Mouse (Mus musculus) hindbrain, embryonic 16.5 days (tissue): Measurements from ENCODE around the gene Ascc2. TPM values are rescaled to one million over a fixed set of nuclear protein-coding genes. Genes with fewer than 3 reads are reported as not detected.
A peak's percentile ranks its signal among the peaks of the same experiment; 100 is the strongest.
"Not testable (repeated sequence)": the region's sequence is repeated elsewhere in the genome, so short reads cannot be mapped to it uniquely, and the experiment has no call there.

Experiments used
- ATAC-seq: fragments of 200-750 bp; cut with Nextera tagmentation; 2 replicates; pipeline ENCODE4 v1.8.0; 2017; ENCODE audit warnings: moderate TSS enrichment, moderate library complexity
- H3K27ac ChIP-seq: fragments of 300-500 bp; sonication (generic); 2 replicates; pipeline ENCODE4 v1.5.1; 2014; ENCODE audit warnings: low read depth, mild to moderate bottlenecking, control low read depth, low read length, moderate library complexity
- H3K27me3 ChIP-seq: fragments of 300-500 bp; sonication (generic); replicated peaks from 2 replicates; pipeline ENCODE4 v1.6.1; 2014; ENCODE audit warnings: low read length; ENCODE audit not compliant: control insufficient read depth, insufficient read depth
- H3K36me3 ChIP-seq: fragments of 300-500 bp; sonication (generic); 2 replicates; pipeline ENCODE4 v1.6.1; 2014; ENCODE audit warnings: mild to moderate bottlenecking, low read length, moderate library complexity, mixed read lengths; ENCODE audit not compliant: control insufficient read depth, insufficient read depth
- H3K4me1 ChIP-seq: fragments of 300-500 bp; sonication (generic); 2 replicates; pipeline ENCODE4 v1.6.1; 2014; ENCODE audit warnings: low read depth, low read length; ENCODE audit not compliant: control insufficient read depth, insufficient read depth
- H3K4me2 ChIP-seq: fragments of 300-500 bp; sonication (generic); 2 replicates; pipeline ENCODE4 v1.6.1; 2014; ENCODE audit warnings: mild to moderate bottlenecking, low read length, control low read depth, moderate library complexity
- H3K4me3 ChIP-seq: fragments of 300-500 bp; sonication (generic); 2 replicates; pipeline ENCODE4 v1.5.1; 2014; ENCODE audit warnings: mild to moderate bottlenecking, low read length, control low read depth, moderate library complexity
- H3K9ac ChIP-seq: fragments of 300-500 bp; sonication (generic); 2 replicates; pipeline ENCODE4 v1.6.1; 2014; ENCODE audit warnings: low read depth, mild to moderate bottlenecking, control low read depth, low read length, moderate library complexity
- H3K9me3 ChIP-seq: fragments of 300-500 bp; sonication (generic); 2 replicates; pipeline ENCODE4 v1.6.1; 2014; ENCODE audit warnings: mild to moderate bottlenecking, low read length, moderate library complexity; ENCODE audit not compliant: control insufficient read depth
- WGBS: fragments of 180-500 bp; shearing (Covaris S2); extraction: QIAGEN DNeasy Blood & Tissue Kit; methylation state at CpG from one replicate; pipeline ENCODE4 v1.1.7; 2014; 5-methylcytosine and 5-hydroxymethylcytosine counted together
- polyA plus RNA-seq: library from polyadenylated mRNA; unstranded; fragments of >200 nt; fragmentation: Nextera tagmentation; extraction: Ambion mirVana; gene quantifications from 2 replicates; pipeline ENCODE4 v1.2.1, GENCODE M21; 2015

The Ascc2 gene
- polyA plus RNA-seq, 1 experiment from 2014 or later: 18.4 TPM

GRCm38 (mm10) chr11:4700726-4701125, 63.2 kb downstream of the Ascc2 start:
- H3K27ac ChIP-seq: no peak overlapping the region
- H3K4me1 ChIP-seq: peaks cover 15% of the 10 kb centered on the region
- no peak overlapping the region for H3K9ac ChIP-seq
- 87% methylated on average over 8 of the region's 8 CpGs for WGBS
- ATAC-seq: no peak
- no peak overlapping the region for H3K4me3 ChIP-seq
- no peak overlapping the region for H3K4me2 ChIP-seq
- no peaks in the 10 kb centered on the region for H3K9me3 ChIP-seq
- H3K36me3 ChIP-seq: peaks cover 7% of the 10 kb centered on the region
- no peaks in the 10 kb centered on the region for H3K27me3 ChIP-seq

GRCm38 (mm10) chr11:4703688-4704071, 66.1 kb downstream of the Ascc2 start:
- ATAC-seq: no peak
- 7% methylated on average over 12 of the region's 12 CpGs for WGBS

GRCm38 (mm10) chr11:4704072-4704964, 66.8 kb downstream of the Ascc2 start, which contains the start of the genes Uqcr10 and Zmat5:
Gene Uqcr10, minus strand, starts transcription at chr11:4704342.
Gene Zmat5, plus strand, starts transcription at chr11:4704678.
- peak; percentile 99 for ATAC-seq
- Histone ChIP-seq H3K4me2 (peak within 1 kb of the TSS; percentile 95), H3K36me3 (peaks cover 7% of the 10 kb centered on the region), H3K27ac (peak within 1 kb of the TSS; percentile 80), H3K4me3 (peak within 1 kb of the TSS; percentile 85), H3K4me1 (peaks cover 15% of the 10 kb centered on the region), H3K9ac (peak within 1 kb of the TSS; percentile 95), H3K9me3 (no peaks in the 10 kb centered on the region), H3K27me3 (no peaks in the 10 kb centered on the region)
- WGBS: 0% methylated on average over 47 of the region's 47 CpGs

More at GRCm38 (mm10) chr11:4703688-4704071, 66.1 kb downstream of the Ascc2 start:
- H3K4me1 ChIP-seq: peaks cover 15% of the 10 kb centered on the region
- no peaks in the 10 kb centered on the region for H3K9me3 ChIP-seq
- H3K4me3 ChIP-seq: peak overlapping the region; percentile 85
- peak overlapping the region; percentile 80 for H3K27ac ChIP-seq
- peak overlapping the region; percentile 95 for H3K9ac ChIP-seq
- no peaks in the 10 kb centered on the region for H3K27me3 ChIP-seq
- H3K4me2 ChIP-seq: peak overlapping the region; percentile 95
- H3K36me3 ChIP-seq: peaks cover 7% of the 10 kb centered on the region

GRCm38 (mm10) chr11:4705178-4705577, 67.6 kb downstream of the Ascc2 start:
- 9% methylated on average over 4 of the region's 4 CpGs for WGBS
- no peak overlapping the region for H3K27ac ChIP-seq
- peaks cover 7% of the 10 kb centered on the region for H3K36me3 ChIP-seq

GRCm38 (mm10) chr11:4710188-4710587, 72.6 kb downstream of the Ascc2 start:
- H3K27ac ChIP-seq, H3K36me3 ChIP-seq, H3K4me3 ChIP-seq, H3K9ac ChIP-seq, H3K27me3 ChIP-seq, ATAC-seq, H3K4me2 ChIP-seq, H3K4me1 ChIP-seq, H3K9me3 ChIP-seq: not testable (repeated sequence)
- 93% methylated on average over 4 of the region's 4 CpGs for WGBS

More at GRCm38 (mm10) chr11:4705178-4705577, 67.6 kb downstream of the Ascc2 start:
- Histone ChIP-seq H3K9me3 (no peaks in the 10 kb centered on the region), H3K4me3 (peak overlapping the region; percentile 85), H3K9ac (peak overlapping the region; percentile 76), H3K4me2 (peak overlapping the region; percentile 95), H3K27me3 (no peaks in the 10 kb centered on the region), H3K4me1 (peaks cover 15% of the 10 kb centered on the region)
- ATAC-seq: no peak

- no peaks in the 10 kb centered on the region for H3K27me3 ChIP-seq
- no peaks in the 10 kb centered on the region for H3K36me3 ChIP-seq
- no peak overlapping the region for H3K27ac ChIP-seq
- no peaks in the 10 kb centered on the region for H3K9me3 ChIP-seq
- no peak for ATAC-seq
- no peak overlapping the region for H3K9ac ChIP-seq
- no peak overlapping the region for H3K4me2 ChIP-seq
- H3K4me1 ChIP-seq: no peaks in the 10 kb centered on the region
- no peak overlapping the region for H3K4me3 ChIP-seq
Observed at GRCm38 (mm10) chr11:4712822-4713221, 75.3 kb downstream of the Ascc2 start.

- no peaks in the 10 kb centered on the region for H3K9me3 ChIP-seq
- H3K4me1 ChIP-seq: no peaks in the 10 kb centered on the region
- no peak overlapping the region for H3K4me2 ChIP-seq
- H3K9ac ChIP-seq: no peak overlapping the region
- ATAC-seq: no peak
- WGBS: 93% methylated on average over 4 of the region's 4 CpGs
- no peaks in the 10 kb centered on the region for H3K36me3 ChIP-seq
- no peaks in the 10 kb centered on the region for H3K27me3 ChIP-seq
- H3K27ac ChIP-seq: no peak overlapping the region
- H3K4me3 ChIP-seq: no peak overlapping the region
Observed at GRCm38 (mm10) chr11:4714727-4715126, 77.2 kb downstream of the Ascc2 start.

GRCm38 (mm10) chr11:4715596-4715995, 78.0 kb downstream of the Ascc2 start:
- Histone ChIP-seq H3K9me3 (no peaks in the 10 kb centered on the region), H3K27me3 (no peaks in the 10 kb centered on the region), H3K36me3 (no peaks in the 10 kb centered on the region), H3K4me1 (peaks cover 2% of the 10 kb centered on the region; the same call in 1 of the 2 replicates), H3K27ac (no peak overlapping the region), H3K4me2 (no peak overlapping the region), H3K9ac (no peak overlapping the region), H3K4me3 (no peak overlapping the region)
- 89% methylated on average over 4 of the region's 4 CpGs for WGBS
- ATAC-seq: no peak

- peaks cover 2% of the 10 kb centered on the region for H3K4me1 ChIP-seq
- H3K9ac ChIP-seq: no peak overlapping the region
- no peak for ATAC-seq
- no peak overlapping the region for H3K27ac ChIP-seq
- no peaks in the 10 kb centered on the region for H3K27me3 ChIP-seq
- no peak overlapping the region for H3K4me2 ChIP-seq
- H3K36me3 ChIP-seq: no peaks in the 10 kb centered on the region
- 84% methylated on average over 5 of the region's 5 CpGs for WGBS
- no peaks in the 10 kb centered on the region for H3K9me3 ChIP-seq
- no peak overlapping the region for H3K4me3 ChIP-seq
Observed at GRCm38 (mm10) chr11:4716530-4717236, 79.1 kb downstream of the Ascc2 start.
